Mouse (Mus musculus) embryonic facial prominence, embryonic 14.5 days (tissue): ENCODE results near the gene Cacna1c. TPM values are rescaled to one million over a fixed set of nuclear protein-coding genes. Genes with fewer than 3 reads are reported as not detected.

ENCODE experiments used
- ATAC-seq: fragments of 200-750 bp; cut with Nextera tagmentation; 2 replicates; pipeline ENCODE4 v1.8.0; 2017; ENCODE audit warnings: low read depth, moderate number of reproducible peaks, moderate TSS enrichment
- DNase-seq: peaks from one replicate; pipeline ENCODE4 v3.0.0-alpha.2; 2015; ENCODE audit warnings: low spot score
- H3K27ac ChIP-seq: fragments of 300-500 bp; sonication (generic); replicated peaks from 2 replicates; pipeline ENCODE4 v1.5.1; 2014; ENCODE audit warnings: low read depth, mild to moderate bottlenecking, low read length, moderate library complexity
- H3K27me3 ChIP-seq: fragments of 300-500 bp; sonication (generic); replicated peaks from 2 replicates; pipeline ENCODE4 v1.6.1; 2014; ENCODE audit warnings: low read length; ENCODE audit not compliant: control insufficient read depth, insufficient read depth
- H3K36me3 ChIP-seq: fragments of 300-500 bp; sonication (generic); 2 replicates; pipeline ENCODE4 v1.6.1; 2014; ENCODE audit warnings: low read length, mixed read lengths; ENCODE audit not compliant: control insufficient read depth, insufficient read depth
- H3K4me1 ChIP-seq: fragments of 300-500 bp; sonication (generic); 2 replicates; pipeline ENCODE4 v1.6.1; 2014; ENCODE audit warnings: antibody characterized with exemption, low read length; ENCODE audit not compliant: control insufficient read depth, insufficient read depth
- H3K4me2 ChIP-seq: fragments of 300-500 bp; sonication (generic); 2 replicates; pipeline ENCODE4 v1.6.1; 2014; ENCODE audit warnings: low read depth, mild to moderate bottlenecking, low read length, moderate library complexity, mixed read lengths
- H3K4me3 ChIP-seq: fragments of 300-500 bp; sonication (generic); 2 replicates; pipeline ENCODE4 v1.5.1; 2014; ENCODE audit warnings: low read depth, mild to moderate bottlenecking, low read length
- H3K9ac ChIP-seq: fragments of 300-500 bp; sonication (generic); 2 replicates; pipeline ENCODE4 v1.6.1; 2014; ENCODE audit warnings: low read depth, mild to moderate bottlenecking, low read length, moderate library complexity, mixed read lengths
- H3K9me3 ChIP-seq: fragments of 300-500 bp; sonication (generic); 2 replicates; pipeline ENCODE4 v1.6.1; 2016; ENCODE audit warnings: low read length; ENCODE audit not compliant: control insufficient read depth
- WGBS: fragments of 180-500 bp; shearing (Covaris S2); extraction: QIAGEN DNeasy Blood & Tissue Kit; methylation state at CpG from one replicate; pipeline ENCODE4 v1.1.7; 2014; 5-methylcytosine and 5-hydroxymethylcytosine counted together
- polyA plus RNA-seq: library from polyadenylated mRNA; unstranded; fragments of >200 nt; fragmentation: Nextera tagmentation; extraction: Ambion mirVana; gene quantifications from 2 replicates; pipeline ENCODE4 v1.2.1, GENCODE M21; 2014

Gene Cacna1c
- polyA plus RNA-seq, 1 experiment from 2014 or later = 4.8 TPM

DNA sequence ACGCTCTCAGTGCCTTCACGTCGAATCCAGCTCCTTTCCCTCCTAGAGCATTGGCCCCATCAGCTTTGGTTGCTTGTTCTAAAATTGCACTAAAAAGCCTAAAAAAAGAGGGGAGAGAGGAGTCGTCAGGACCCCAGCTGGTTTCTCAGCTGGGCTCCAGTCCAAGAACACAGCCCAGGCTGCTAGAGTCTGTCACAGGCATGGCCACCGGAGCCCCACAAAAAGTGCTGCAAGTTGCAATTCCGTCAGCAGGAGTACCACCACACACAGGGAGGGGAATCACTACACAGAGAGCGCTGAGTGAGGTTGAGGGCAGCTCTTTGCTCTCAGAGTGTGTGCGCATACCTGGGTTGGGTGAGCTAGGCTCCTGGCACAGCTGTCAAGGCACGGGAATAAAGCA, 419.8 kb downstream of the Cacna1c start:
- H3K27ac ChIP-seq = no peak overlapping the region
- 70% methylated on average over 9 of the region's 9 CpGs for WGBS
- no peak overlapping the region for H3K9ac ChIP-seq
- no peaks in the 10 kb centered on the region; the same call in 1 of the 2 replicates for H3K36me3 ChIP-seq
- no peaks in the 10 kb centered on the region for H3K4me1 ChIP-seq
- no peak overlapping the region for H3K4me2 ChIP-seq
- no peak overlapping the region for H3K4me3 ChIP-seq
- H3K27me3 ChIP-seq = no peaks in the 10 kb centered on the region
- DNase-seq (peak; percentile 33), ATAC-seq (no peak)
- H3K9me3 ChIP-seq = no peaks in the 10 kb centered on the region

DNA sequence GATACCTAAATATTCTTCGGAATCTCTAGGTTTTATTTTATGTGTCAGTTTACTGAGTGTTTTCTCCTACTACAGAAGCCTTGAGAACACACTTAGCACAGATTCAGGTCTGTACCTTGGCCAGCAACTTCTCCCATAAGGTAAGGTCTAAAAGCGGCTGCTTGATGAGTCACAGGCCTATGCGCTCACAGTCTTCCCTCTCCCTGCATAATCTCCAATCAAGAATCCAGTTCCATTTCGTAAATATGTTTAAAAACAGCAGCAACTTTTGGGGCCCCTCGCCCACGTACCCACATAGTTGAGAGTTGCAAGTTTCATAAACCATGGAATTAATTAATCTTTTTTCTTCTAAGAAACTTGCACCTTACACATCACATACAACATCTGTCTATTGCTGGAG, 423.6 kb downstream of the Cacna1c start:
- Histone ChIP-seq H3K9ac (no peak overlapping the region), H3K27me3 (no peaks in the 10 kb centered on the region), H3K27ac (no peak overlapping the region), H3K4me3 (no peak overlapping the region), H3K9me3 (no peaks in the 10 kb centered on the region), H3K4me1 (no peaks in the 10 kb centered on the region), H3K4me2 (no peak overlapping the region), H3K36me3 (no peaks in the 10 kb centered on the region; the same call in 1 of the 2 replicates)
- ATAC-seq (no peak), DNase-seq (no peak)
- 89% methylated on average over 6 of the region's 6 CpGs for WGBS

DNA sequence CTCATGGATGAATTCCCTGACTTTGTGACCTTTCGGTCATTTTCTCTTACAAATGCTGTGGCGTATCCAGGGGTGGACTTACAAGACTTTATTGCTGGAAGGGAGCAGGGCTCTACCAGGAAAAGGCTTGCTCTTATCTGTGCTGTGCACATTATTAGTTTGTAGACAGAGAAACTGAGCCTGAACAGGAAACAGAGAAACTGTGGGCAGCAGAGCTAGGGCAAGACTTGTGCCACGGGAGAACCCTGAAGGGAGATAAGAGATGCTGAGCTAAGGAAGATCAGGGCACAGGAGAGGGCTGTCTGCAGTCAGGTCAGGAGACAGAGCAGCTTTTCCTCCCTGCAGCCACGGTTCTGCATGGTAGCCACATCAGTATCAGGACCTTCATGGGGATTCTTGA, 425.1 kb downstream of the Cacna1c start:
- no peaks in the 10 kb centered on the region for H3K4me1 ChIP-seq
- no peak overlapping the region for H3K9ac ChIP-seq
- H3K9me3 ChIP-seq = no peaks in the 10 kb centered on the region
- WGBS = 84% methylated on average over 4 of the region's 4 CpGs
- no peak for ATAC-seq
- no peak for DNase-seq
- no peaks in the 10 kb centered on the region for H3K27me3 ChIP-seq
- no peak overlapping the region for H3K4me3 ChIP-seq
- H3K36me3 ChIP-seq = no peaks in the 10 kb centered on the region; the same call in 1 of the 2 replicates
- H3K4me2 ChIP-seq = no peak overlapping the region
- no peak overlapping the region for H3K27ac ChIP-seq

GRCm38 (mm10) chr6:118770396-118770795, 425.8 kb downstream of the Cacna1c start:
- ATAC-seq = no peak
- H3K4me3 ChIP-seq = no peak overlapping the region

GRCm38 (mm10) chr6:118769792-118770191, 426.4 kb downstream of the Cacna1c start:
- no peak overlapping the region for H3K27ac ChIP-seq
- no peaks in the 10 kb centered on the region for H3K36me3 ChIP-seq
- DNase-seq = no peak
- no peaks in the 10 kb centered on the region for H3K27me3 ChIP-seq
- no peak overlapping the region for H3K9ac ChIP-seq
- no peak overlapping the region for H3K4me2 ChIP-seq
- H3K9me3 ChIP-seq = no peaks in the 10 kb centered on the region
- no peak for ATAC-seq
- H3K4me1 ChIP-seq = no peaks in the 10 kb centered on the region
- 95% methylated on average over 8 of the region's 8 CpGs for WGBS
- no peak overlapping the region for H3K4me3 ChIP-seq

More at GRCm38 (mm10) chr6:118770396-118770795, 425.8 kb downstream of the Cacna1c start:
- WGBS = 81% methylated on average over 6 of the region's 6 CpGs
- no peaks in the 10 kb centered on the region for H3K4me1 ChIP-seq
- H3K27me3 ChIP-seq = no peaks in the 10 kb centered on the region
- H3K36me3 ChIP-seq = no peaks in the 10 kb centered on the region; the same call in 1 of the 2 replicates
- H3K4me2 ChIP-seq = no peak overlapping the region
- no peak overlapping the region for H3K9ac ChIP-seq
- no peak for DNase-seq
- H3K27ac ChIP-seq = no peak overlapping the region
- no peaks in the 10 kb centered on the region for H3K9me3 ChIP-seq

DNA sequence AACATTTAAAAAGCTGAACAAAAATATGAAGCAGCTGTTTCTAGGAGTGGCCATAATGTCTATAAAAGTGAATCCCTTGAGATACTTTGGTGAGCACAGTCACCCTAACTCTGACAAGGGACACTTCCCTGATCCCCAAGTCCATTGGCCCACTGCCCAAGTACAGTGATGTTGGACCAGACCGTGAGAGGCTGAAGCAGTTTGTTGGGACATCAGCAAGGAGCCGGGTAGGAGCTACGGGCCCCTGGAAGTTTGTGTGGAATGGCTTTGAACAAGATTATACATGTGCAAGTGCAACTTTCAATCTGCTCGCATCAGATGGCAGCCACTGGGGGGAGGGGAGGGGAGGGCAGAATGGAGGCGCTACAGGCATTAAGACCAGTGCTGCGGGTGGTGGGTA, 428.5 kb downstream of the Cacna1c start:
- Histone ChIP-seq H3K9ac (no peak overlapping the region), H3K27me3 (no peaks in the 10 kb centered on the region), H3K9me3 (no peaks in the 10 kb centered on the region), H3K36me3 (no peaks in the 10 kb centered on the region), H3K4me3 (no peak overlapping the region), H3K4me2 (no peak overlapping the region), H3K27ac (no peak overlapping the region), H3K4me1 (no peaks in the 10 kb centered on the region)
- DNase-seq (no peak), ATAC-seq (no peak)
- 60% methylated on average over 6 of the region's 6 CpGs for WGBS

- no peaks in the 10 kb centered on the region for H3K27me3 ChIP-seq
- H3K4me3 ChIP-seq = no peak overlapping the region
- no peak overlapping the region for H3K4me2 ChIP-seq
- WGBS = 60% methylated on average over 1 of the region's 1 CpGs
- H3K4me1 ChIP-seq = no peaks in the 10 kb centered on the region
- DNase-seq (no peak), ATAC-seq (no peak)
- no peak overlapping the region for H3K9ac ChIP-seq
- no peak overlapping the region for H3K27ac ChIP-seq
- no peaks in the 10 kb centered on the region for H3K9me3 ChIP-seq
- H3K36me3 ChIP-seq = no peaks in the 10 kb centered on the region
These were observed 431.0 kb downstream of the Cacna1c start for GRCm38 (mm10) chr6:118765261-118765660.

DNA sequence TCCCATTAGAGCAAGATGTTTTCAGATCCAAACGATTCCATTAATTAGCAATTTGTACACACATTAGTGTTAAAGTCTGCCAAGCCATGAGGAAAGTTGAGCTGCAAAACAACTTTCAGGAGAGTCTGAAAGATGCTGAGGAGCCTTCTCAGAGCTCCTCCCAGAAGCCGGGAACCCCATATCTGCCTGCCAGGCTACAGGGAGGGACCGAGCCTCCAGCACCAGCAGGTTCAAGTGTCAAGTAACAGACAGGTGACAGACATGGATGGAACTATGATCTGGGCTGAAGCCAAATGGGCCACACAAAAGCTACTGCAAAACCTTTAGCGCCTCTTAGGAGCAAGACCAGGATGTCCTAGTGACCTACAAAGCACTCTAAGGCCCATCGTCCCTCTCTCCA, 437.2 kb downstream of the Cacna1c start:
- Histone ChIP-seq H3K27me3 (no peaks in the 10 kb centered on the region), H3K9ac (no peak overlapping the region), H3K4me1 (no peaks in the 10 kb centered on the region), H3K36me3 (no peaks in the 10 kb centered on the region), H3K4me2 (no peak overlapping the region), H3K27ac (no peak overlapping the region), H3K4me3 (no peak overlapping the region), H3K9me3 (no peaks in the 10 kb centered on the region)
- 87% methylated on average over 5 of the region's 5 CpGs for WGBS
- DNase-seq = no peak
- ATAC-seq = no peak

DNA sequence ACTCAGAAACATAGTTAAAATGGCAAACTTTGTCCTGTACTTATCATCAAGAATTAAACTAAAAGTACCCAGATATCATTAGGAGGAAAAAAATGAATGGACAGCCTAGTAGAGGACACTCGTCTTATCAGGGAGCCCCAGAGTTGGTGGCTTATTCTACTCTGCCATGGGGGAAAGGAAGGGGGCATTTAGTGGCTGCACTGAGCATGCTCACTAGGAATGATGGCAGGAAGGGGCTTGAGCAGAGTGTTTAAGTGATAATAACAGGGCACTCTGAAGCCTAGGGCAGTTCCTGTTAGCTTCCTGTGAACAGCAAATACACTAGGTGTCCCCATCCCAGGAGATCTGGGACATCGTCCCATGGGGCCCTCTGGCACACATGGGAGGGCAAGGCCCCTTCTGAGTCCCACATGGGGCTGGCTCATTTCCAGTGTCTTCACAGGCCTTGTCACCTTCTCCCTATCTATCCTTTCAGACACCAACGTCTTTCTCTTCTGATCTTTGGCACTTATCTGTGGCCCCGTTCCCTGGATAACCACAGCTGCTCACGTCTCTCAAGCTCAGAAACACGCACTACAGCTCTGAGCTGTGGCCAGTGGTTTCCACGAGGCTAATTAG, 437.8 kb downstream of the Cacna1c start:
- H3K9me3 ChIP-seq = no peaks in the 10 kb centered on the region
- WGBS = 64% methylated on average over 7 of the region's 7 CpGs
- H3K9ac ChIP-seq = no peak overlapping the region
- no peaks in the 10 kb centered on the region for H3K27me3 ChIP-seq
- no peak overlapping the region for H3K27ac ChIP-seq
- H3K4me3 ChIP-seq = no peak overlapping the region
- ATAC-seq (no peak), DNase-seq (no peak)
- H3K4me2 ChIP-seq = no peak overlapping the region
- H3K36me3 ChIP-seq = no peaks in the 10 kb centered on the region
- H3K4me1 ChIP-seq = peaks cover 3% of the 10 kb centered on the region; the same call in 1 of the 2 replicates
